Mouse (Mus musculus) gonadal fat pad, adult 2 months (tissue): ENCODE results near the gene Itpr1. TPM values are rescaled to one million over a fixed set of nuclear protein-coding genes. Genes with fewer than 3 reads are reported as not detected.

ENCODE experiments used
- DNase-seq: peaks from one replicate; pipeline ENCODE4 v3.0.0-alpha.2; 2012; ENCODE audit warnings: low read depth
- polyA plus RNA-seq: library from polyadenylated mRNA; depleted of rRNA; stranded (reverse); fragments of >200 nt; gene quantifications from 2 replicates; pipeline ENCODE4 v1.2.3, GENCODE M21; 2012; rRNA removed

The Itpr1 gene
- polyA plus RNA-seq, 1 experiment, result 20.9 TPM

- no peak for DNase-seq
Observed at GRCm38 (mm10) chr6:108592227-108592626, 379.3 kb downstream of the Itpr1 start.

- no peak for DNase-seq
Observed at GRCm38 (mm10) chr6:108592636-108593035, 379.7 kb downstream of the Itpr1 start.

- no peak for DNase-seq
Observed at GRCm38 (mm10) chr6:108594171-108594841, 381.4 kb downstream of the Itpr1 start.

- DNase-seq, result peak; percentile 68
Observed at GRCm38 (mm10) chr6:108598691-108599090, 385.8 kb downstream of the Itpr1 start.

GRCm38 (mm10) chr6:108599317-108599716, 386.4 kb downstream of the Itpr1 start:
- no peak for DNase-seq

Other genes starting within 250 kb of the Itpr1 start
- 3.9 and 4.9 TPM in 2 replicates for gene Setmar, start 148.1 kb upstream of the Itpr1 start, polyA plus RNA-seq
- gene Sumf1, start 27.5 kb upstream of the Itpr1 start, polyA plus RNA-seq, result 44.0 and 58.7 TPM in 2 replicates